Mouse (Mus musculus): ENCODE results near the gene Pax9.

Pax9 gene

DNA sequence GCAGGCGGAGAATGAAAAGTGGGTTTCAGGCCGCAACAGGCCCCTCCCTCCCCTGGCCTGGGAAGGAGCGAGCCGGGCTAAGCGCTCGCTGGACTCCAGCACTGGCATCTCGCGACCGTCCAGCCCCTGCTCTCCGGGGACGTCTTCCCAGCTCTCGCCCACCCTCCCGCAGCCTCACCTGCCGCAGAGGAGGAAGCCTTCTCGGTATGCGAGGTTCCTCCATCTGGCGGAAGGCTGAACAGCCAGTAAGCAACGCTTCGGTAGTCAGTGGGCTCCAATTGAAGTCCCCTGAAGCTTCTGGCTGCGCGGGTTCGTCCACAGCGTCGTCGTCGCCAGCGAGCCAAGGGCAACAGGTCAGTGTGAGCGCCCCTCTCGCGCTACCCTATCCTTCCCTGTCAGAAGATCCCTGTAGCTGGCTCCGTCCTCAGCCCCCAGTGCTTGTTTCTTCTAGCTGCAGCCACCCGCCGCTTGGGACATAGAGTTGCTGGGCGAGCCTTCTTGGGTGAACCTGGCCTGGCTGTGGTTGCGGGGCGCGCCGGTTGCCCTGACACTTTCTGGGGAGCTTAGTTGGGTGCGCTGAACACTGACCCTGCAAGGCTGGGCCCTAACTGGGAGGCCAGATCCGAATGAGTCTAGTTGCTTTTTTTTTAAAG is at the start of gene Pax9:
Pax9 (plus strand) TSS at position 341 of the 653 bp plus-strand sequence.
- DNase-seq (ENCODE audit: low spot score) = no peak

DNA sequence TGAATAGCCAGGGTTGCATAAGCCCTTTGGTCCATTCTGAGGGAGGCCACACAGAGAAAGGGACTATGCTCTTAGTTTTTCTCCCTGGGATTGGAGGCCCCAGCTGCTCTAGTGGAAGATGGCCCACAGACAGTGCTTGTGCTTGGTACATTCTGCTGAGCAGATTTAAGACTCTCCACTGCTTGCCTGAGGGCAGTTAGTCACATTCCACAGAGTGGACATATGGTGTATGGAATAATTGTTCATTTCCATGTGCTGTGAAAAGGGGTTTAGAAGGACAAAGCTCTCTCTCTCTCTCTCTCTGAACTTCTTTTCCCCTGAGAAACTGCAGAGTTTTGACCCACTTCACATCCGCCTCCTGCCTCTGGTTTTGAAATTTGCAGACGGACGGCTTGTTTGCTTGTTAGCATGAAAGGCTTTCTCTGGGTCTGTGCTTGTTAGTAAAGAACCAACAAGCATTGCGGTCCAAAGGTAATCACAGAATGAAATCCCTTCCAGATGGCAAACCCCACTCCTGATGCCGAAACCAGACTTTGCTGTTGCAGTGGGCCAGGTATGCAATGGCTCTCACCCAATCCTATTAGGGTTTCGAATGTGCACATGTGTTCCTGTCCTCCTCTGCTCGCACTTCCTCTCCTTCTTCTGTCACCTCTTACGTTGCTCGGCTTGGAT is 22.0 kb upstream of the Pax9 start:
- DNase-seq (ENCODE audit: low spot score) = no peak

DNA sequence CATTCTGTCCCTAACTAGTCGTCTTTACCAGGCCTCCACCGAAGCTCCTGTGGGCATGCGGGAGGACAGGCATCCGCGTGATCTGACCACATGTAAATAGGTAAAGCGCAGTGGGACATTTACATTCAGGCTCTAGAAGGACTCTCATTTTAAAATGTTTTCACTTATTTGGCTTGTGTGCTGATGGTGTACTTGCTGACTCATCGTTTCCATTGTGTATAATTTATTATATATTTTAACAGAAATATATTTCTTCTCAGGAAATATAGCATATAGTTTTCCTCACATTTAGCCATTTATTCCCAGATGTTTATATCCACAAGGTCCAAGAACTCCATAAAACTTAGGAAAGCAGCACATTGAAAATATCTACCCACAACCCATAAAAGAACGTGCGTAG is 20.8 kb upstream of the Pax9 start:
- no peak for DNase-seq (ENCODE audit: low spot score)

DNA sequence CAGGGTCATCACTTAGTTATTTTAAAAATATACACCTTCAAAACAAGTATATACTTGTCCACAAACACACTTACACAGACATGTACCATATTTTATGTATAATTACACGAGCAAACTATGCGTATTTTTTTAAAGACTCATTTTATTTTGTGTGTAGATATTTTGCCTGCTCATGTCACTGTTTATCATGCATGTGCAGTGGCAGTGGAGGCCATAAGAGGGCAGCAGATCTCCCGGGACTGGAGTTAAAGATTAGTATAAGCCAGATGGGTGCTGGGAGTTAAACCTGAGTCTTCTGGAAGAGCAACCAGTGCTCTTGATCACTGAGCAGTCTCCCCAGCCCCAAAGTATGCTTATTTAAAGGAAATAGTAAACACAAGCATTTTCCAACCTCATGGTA is 16.8 kb upstream of the Pax9 start:
- DNase-seq (ENCODE audit: low spot score) = no peak

DNA sequence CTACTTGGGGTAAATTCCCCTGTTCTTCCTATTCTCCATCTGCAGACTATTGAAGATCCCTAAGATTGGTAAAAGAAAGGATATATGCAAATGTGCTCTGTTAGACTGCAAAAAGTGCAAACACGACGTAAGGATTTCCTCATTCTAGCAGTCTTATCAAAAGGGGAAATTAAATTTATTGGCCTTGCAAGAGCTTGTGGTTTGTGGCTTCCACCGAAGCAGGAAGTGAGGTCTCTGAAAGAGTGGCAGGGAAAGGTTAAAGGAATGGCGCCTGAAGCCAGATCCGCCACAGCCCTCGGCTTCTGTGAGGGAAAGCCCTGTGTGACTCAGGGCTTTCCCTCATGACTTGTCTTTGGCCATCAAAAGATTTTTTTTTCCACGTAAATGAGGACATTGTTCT is 13.9 kb upstream of the Pax9 start:
- no peak for DNase-seq (ENCODE audit: low spot score)

DNA sequence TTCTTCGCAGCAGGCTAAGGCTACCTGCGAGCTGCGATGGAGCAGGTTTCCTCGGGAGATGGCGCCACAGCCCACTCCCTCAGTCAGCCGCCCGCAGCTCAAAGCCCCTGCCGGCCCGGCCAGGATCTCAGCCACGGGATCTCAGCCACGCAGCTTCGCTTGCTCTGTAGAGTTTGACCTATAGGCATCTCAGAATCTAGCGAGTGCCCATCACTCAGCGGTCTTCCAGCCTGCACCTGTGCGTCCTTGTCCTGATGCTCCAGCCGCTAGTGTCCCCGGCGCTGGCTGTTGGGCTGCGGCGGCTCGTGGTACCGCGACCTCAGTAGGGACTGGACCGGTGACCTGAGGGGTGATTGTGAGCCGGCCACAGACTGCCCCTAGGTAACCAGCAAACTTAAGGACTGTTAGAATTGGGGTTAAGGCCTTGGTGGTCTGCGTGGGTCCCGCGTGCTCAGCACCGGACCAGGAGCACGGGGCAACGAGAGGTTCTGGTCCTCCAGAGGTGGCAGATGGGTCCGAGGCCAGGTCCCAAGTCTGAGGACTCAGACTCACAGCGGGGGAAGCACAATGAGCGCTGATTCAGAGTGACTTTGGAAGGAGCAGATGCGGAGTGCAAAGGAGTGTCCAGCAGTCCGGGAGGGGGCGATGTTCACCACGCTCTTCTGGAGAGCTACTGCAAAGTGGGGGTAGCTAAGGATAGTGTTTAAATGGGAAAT is 10.3 kb upstream of the Pax9 start:
- peak; percentile 11 for DNase-seq (ENCODE audit: low spot score)

DNA sequence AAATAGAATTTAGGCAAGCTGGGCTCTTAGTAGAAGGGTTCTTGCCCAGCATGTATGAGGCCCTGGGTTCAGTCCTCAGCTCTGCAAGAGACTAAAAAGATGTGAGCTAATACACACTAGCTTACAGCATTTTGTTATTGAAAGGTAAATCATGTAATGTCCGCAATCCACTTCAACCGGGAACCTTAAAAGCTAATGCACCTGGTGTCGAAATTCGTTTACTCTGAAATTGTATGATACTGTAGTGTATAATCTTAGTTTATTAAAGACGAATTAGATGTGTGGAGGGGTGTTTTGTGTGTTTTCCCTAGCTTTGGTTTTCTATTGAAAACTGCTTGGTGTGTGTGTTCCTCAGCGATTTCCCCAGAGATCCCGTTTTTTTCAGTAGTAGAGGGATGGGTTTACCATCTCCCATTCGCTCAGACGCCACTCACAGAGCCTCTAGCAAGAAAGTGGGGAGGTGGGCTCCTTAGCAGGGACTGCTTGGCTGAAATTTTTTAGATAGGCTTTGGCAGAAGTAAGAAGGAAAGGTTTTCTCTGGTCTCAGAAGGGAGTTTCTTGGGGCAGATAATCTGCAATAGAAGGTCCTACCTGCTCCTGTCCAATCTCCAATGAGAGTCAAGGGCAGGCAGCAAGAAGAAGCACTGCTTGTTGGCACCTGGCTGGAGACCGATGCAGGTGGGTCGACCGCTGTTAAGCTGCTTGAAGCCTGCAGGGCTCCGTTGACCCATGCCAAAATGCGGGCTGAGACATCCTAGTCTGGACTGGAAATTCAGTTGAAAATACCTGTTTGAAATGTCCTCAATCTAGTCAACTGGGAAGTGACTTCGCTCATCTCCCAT is 3.7 kb upstream of the Pax9 start:
- no peak for DNase-seq (ENCODE audit: low spot score)

DNA sequence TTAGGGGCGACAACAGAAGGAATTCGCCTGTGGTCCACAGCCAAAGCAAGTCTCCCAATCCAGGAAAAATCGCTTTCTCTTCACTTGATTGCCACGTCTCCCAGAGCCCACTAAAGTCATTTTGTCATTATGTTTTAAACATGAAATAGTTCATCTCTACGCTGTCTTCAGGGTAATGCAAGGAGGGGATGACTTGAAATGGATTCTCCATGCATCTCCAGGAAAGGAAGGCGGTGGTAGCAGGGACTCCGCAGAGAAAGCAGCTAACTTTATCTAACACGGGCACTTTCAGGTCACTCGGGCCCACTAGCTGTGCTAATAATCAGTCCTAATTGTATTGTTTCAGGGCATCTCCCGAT is 3.1 kb upstream of the Pax9 start:
- no peak for DNase-seq (ENCODE audit: low spot score)

DNA sequence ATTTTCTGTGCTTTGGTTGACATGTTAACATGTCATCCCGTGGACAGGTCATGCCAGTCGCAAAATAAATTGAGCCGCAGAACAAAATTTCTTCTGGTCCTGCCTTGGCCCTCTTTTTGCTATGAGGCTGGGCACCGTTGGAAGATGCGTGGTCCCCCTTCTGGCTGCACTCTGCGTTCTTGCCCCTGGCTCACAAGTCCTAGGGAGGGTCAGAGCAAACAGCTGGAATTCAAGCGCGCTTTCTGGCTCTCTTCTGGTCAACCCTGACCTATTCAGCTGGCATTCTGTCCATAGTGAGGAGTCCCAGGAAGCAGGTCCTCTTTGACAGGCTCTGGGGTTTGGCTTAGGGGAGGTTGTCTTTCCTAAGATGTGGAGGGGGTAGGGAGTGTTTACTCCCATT is 2.6 kb upstream of the Pax9 start:
- no peak for DNase-seq (ENCODE audit: low spot score)

DNA sequence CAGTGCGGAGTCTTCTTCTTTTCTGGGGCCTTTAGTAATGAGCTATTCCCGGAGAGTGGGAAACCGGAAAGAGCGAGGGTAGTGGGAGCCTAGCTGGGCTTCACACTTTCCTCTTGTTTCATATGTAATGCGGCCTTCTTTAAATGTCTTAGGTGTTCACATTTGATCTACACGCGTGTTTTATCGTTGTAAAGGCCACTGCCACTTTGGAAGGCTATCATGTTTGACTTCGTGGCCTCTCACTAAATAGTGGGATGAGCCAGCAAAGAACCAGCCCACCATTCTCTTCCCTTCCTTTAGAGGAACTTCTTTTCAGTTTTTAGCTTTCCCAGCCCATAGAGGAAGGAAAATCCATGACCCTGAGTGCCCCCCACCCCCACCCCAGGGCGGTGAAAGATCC is 2.2 kb upstream of the Pax9 start:
- DNase-seq (ENCODE audit: low spot score) = no peak

DNA sequence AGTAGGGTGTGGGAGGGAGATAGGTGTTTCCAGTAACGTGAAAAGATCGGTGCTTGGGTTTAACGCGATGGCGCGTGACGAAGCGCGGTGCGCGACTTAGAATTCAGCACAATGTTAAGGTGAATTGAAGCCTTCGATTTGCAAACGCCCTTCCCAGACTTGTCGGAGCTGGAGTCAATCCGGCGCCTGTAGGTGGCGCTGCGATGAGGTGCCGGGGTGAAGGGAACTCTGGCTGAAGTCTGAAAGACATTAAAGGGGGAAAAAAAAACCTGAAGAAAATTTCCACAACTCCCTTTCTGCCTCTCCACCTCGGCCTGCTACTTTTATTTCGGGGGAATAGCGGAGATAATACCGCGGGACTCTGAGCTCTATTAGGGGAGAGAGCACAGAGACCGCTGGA is 1.8 kb upstream of the Pax9 start:
- DNase-seq (ENCODE audit: low spot score) = no peak

DNA sequence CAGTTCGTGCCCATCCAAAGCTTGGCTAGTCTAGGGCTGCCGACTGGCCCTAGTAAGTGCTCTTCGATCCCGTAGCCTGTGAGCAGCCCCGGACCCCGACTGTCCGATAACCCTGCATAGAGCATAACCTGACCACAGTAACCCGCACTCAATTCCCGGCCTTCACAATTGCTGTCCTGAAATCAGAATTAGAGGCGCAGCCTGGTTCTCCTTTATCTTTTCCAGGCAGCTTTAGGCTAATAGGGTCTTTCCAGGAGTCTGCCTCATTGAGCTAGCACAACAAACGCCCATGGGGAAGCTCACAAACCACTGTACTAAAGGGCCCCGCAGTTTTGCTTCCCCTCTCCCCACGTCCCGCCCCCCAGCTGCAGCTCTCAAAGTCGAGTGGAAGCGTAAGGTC is 1.2 kb upstream of the Pax9 start:
- DNase-seq (ENCODE audit: low spot score) = no peak

DNA sequence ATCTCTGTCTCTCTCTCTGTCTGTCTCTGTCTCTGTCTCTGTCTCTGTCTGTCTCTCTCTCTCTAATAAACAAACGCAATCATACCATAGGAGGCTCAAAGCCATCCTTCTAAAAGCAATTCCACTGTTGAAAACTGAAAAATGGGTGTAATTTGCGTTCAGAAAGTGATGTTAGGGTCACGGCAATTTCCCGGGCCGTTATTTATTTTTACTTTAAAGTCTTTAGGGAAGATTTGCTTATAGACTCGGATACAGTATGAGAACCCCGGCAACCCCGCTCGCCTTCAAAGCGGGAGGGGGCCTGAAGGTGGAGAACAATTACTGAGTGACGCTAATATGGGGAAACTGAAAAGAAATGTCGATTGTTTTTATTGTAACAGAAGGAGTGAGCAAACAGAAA is 566 bp upstream of the Pax9 start:
- DNase-seq (ENCODE audit: low spot score) = no peak

DNA sequence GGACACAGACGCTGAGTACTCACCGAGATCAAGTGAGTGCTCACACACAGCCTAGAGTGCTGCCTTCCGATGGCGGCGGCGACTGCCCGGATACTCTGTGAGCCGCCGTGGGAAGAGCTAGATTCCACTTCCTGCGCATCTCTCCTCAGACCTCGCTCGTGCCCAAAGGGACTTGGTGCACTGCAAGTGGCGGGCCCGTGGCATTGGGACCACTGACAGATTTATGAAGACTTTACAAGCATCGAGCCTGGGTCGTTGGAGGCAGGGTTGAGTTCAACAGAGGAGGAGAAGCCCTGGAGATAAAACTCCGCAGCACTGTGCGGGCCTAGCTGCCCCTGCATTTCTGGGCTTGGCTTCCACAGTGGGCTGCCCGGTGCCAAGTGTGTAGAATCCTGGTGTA is 969 bp downstream of the Pax9 start:
- DNase-seq (ENCODE audit: low spot score) = no peak

DNA sequence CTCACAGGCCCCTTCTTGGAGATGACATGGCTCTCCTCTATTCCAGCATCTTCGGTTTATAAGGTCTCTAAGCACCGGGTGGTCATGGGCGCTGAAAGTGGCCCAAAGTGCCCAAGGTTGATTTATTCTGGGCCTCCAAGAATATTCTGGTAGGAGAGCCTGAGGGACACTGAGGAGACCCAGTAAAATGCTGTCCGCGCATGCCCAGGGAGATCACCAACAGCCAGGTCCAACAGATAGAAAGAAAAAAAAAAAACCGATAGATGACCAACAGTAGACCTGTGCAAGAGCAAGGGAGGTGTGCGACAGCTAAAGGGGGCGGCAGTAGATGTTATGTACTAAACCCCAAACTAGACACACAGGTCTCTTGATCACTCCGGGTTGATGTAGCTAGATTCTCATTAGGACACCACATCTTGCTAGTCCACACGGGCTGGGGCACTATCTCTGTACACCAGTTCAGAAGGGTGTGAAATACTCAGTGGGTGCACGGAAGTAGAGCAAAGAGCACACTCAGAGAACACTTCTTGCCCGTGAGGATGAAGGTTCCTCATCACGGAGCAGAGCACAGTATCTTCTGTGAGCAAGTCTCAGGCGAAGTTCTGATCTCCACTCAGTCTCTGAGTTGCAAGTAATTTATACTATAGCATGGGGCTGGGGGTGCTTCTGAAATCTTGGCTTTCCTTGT is 2.0 kb downstream of the Pax9 start:
- DNase-seq (ENCODE audit: low spot score) = no peak

DNA sequence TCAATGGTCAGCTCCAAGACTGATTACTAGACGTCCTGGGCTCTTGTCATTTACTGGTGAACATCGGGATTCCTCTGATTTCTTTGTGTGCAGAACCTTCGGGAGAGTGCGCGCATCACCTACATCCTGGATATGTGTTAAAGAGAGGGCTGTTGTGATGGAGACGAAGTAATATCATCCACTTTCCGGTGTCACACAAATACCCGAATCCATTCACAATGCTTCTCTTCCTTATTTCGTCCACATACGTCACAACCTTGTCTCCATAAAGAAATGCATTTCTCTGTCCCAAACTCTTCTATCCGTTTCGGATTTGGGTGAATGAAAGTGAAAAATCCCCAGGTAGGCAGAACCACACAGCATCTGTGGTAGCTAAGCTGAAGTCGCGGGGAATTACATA is 2.8 kb downstream of the Pax9 start:
- no peak for DNase-seq (ENCODE audit: low spot score)

DNA sequence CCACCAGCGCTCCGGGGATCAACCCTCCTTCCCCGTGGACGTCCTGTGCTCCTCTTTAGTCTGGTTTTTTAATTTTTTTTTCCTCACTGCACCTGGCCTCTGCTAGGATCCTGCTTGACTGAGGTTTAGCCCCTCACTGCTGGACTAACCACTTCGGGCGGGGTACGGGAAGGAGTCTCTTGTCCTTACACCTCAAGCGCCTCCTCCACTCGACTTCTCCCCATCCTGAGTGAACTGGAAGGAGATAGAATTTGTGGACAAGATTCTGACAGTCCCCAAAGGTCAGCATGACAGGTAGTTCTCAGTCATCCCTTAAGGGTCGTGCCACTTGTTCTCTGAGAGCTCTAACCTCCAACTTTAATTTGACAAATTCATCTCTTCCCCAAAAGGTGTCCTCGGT is 3.4 kb downstream of the Pax9 start:
- no peak for DNase-seq (ENCODE audit: low spot score)

DNA sequence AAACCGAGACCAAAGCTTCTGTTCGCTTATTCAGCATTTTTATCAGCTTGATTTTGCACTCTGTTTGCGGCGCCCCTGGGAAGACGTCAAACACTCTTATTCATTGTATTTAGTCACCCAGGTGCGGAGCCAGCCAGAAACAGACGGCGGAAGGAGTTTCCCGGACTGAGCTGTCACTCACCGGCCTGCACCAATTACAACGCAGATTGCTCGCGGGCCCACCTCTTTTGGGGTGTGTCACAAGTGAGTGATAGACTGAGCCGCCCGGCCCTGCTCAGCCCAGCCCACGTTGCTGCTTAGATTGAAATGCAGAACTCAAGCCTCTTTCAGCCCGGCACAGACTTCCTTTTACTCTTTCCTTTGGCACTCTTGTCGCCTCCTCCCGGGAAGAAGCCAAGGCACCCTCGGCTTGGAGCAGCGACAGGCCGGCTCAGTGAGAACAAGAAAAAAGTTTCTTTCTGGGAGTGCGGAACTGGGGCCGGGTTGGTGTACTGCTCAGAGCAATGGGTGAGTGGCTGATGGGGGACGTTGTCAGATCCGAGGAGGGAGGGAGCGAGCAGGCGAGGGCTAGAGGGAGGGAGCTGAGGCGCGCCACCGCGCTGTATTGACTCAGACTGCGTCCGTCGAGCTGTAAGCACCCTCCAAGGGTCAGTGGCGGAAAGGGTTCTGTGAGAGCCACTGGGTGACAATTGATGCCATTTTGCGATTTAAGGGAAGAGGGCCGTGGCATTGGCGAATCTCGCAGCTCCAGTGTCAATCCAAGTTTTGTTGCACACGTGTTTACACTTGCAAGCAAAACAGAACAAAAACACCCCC is 4.0 kb downstream of the Pax9 start:
- DNase-seq (ENCODE audit: low spot score) = peak; percentile 70

DNA sequence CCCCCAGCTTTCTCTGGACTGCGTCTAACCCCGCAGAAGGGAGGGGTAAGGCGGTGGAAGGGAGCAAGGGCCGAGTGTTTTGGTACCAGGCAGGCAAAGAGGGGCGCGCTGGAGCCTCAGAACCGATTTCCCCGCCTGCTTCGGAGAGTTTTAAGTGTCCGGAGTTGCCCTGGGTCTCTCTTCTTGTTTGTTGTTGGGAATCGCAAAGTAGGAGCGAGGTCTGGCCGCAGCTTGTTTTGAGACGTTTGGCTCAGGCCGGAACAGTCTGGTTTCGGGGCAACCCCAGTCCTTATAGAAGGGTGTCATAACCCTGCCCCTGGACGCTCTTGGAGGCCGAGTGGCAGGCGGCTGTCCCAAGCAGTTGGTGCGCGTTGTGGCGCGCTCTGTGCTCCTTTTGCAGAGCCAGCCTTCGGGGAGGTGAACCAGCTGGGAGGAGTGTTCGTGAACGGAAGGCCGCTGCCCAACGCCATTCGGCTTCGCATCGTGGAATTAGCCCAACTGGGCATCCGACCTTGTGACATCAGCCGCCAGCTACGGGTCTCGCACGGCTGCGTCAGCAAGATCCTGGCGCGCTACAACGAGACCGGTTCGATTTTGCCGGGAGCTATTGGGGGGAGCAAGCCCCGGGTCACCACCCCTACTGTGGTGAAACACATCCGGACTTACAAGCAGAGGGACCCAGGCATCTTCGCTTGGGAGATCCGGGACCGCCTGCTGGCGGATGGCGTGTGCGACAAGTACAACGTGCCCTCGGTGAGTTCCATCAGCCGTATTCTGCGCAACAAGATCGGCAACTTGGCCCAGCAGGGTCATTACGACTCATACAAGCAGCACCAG is 4.8 kb downstream of the Pax9 start:
- DNase-seq (ENCODE audit: low spot score) = no peak

DNA sequence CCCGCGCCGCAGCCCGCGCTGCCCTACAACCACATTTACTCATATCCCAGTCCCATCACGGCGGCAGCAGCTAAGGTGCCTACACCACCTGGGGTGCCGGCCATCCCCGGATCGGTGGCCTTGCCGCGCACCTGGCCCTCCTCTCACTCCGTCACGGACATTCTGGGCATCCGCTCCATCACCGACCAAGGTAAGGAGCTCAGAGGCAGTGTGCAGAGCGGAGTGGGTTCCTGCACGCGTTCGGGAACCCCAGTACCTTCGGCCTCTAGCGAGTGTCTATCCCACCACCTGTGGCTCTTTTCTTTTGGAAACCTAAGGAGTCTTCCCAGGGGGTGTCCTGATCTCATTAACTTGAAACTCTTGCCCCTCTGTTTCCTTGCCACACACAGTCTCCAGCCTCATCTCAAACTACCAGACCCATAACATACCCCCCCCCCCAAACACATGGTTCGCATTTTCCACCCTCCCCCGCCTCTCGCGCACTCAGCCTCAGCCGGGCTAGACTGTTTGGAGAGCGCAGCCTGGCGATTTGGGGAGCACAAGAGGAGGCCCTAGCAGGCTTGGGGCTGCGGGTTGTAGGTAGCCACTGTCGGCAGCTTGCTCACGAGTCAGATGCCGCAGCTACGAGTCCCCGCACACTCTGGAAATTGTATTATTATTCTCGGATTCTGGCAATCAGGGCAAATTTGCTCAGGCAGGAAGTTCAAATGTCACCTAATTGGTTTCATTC is 5.6 kb downstream of the Pax9 start:
- no peak for DNase-seq (ENCODE audit: low spot score)

Data from lung, postnatal 25 days (tissue).